Mouse (Mus musculus): ENCODE results near the gene Cdc42ep4. TPM values are rescaled to one million over a fixed set of nuclear protein-coding genes. Genes with fewer than 3 reads are reported as not detected.
A peak's percentile ranks its signal among the peaks of the same experiment; 100 is the strongest.

The Cdc42ep4 gene
- polyA plus RNA-seq, 1 experiment from 2014 or later = 120 TPM

DNA sequence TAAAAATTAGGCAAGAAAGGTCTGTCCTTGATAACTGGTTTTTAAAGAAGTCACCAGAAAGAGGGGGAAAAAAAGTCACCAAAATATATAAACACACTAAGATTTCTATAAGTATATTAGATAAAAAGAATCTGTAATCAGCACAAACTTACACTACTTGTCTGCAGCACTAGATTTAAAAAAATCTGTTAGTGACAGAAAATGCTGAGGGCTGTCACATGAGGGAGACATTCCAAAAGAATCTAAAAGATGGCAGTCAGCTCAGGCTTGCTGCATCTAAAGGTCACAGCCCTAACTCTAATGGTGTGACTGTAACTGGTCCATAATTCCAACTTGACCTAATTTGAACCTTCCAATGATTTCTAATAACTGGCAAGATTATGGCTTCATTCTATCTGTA lies 69.7 kb downstream of the Cdc42ep4 start:
- Histone ChIP-seq H3K4me1 (replicated peaks) (peaks cover 59% of the 10 kb centered on the region), H3K27me3 (ENCODE audit: insufficient read depth, poor library complexity, severe bottlenecking) (no peaks in the 10 kb centered on the region), H3K4me3 (peak overlapping the region; percentile 93)

GRCm38 (mm10) chr11:113680954-113681353 lies 70.7 kb downstream of the Cdc42ep4 start:
- WGBS = 88% methylated on average over 2 of the region's 2 CpGs
- H3K36me3 ChIP-seq = peaks cover 19% of the 10 kb centered on the region
- no peaks in the 10 kb centered on the region for H3K27me3 ChIP-seq (ENCODE audit: insufficient read depth, poor library complexity, severe bottlenecking)
- H3K4me3 ChIP-seq = no peak overlapping the region
- no peak overlapping the region for H3K27ac ChIP-seq
- H3K9me3 ChIP-seq = no peaks in the 10 kb centered on the region
- peaks cover 50% of the 10 kb centered on the region for H3K4me1 ChIP-seq (replicated peaks)
- no peak for DNase-seq (ENCODE audit: low spot score)

More for the DNA sequence above, 69.7 kb downstream of the Cdc42ep4 start:
- Histone ChIP-seq H3K9me3 (no peaks in the 10 kb centered on the region), H3K27ac (no peak overlapping the region), H3K36me3 (peaks cover 8% of the 10 kb centered on the region)
- no peak for DNase-seq (ENCODE audit: low spot score)

DNA sequence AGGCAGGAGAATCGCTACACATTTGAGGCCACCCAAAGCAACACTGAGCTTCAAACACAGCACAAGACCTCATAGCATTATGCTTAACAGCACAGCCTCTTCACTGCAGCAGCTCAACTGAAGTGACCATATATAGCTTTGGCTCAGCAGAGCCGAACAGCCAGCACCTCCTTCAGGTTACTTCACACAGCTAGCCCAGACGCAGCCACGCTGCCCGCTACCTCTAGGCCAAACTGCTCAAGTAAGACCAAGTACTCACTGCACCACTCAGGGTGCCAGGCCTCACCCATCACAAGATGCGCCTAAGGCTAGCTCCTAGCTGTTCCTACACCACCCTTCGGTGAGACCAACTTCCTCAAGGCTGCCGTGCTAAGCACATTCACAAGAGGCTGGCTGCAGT lies 73.3 kb downstream of the Cdc42ep4 start:
- Histone ChIP-seq H3K27ac (no peak overlapping the region), H3K4me1 (replicated peaks) (peaks cover 31% of the 10 kb centered on the region), H3K4me3 (no peak overlapping the region), H3K27me3 (ENCODE audit: insufficient read depth, poor library complexity, severe bottlenecking) (no peaks in the 10 kb centered on the region), H3K9me3 (no peaks in the 10 kb centered on the region), H3K36me3 (peaks cover 44% of the 10 kb centered on the region)
- WGBS = 87% methylated on average over 8 of the region's 8 CpGs
- DNase-seq (ENCODE audit: low spot score) = no peak

DNA sequence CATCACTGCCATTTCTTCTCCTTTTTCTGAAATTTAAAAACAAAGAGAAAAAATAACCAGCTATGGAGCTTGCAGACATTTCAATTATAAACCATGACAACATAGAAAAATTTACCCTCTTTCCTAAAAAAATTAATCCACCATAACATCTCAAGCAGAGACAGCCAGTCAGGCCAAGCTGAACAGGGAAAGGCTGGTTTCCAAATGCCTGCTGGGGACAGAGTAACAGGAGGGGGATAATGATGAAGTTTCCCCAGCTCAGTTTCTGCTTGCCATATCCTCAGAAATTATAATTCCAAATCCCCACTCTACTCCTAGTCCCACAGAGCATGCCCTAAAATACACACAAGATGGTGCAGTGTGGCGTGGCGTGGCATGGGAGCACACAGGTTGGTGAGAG lies 74.3 kb downstream of the Cdc42ep4 start:
- peaks cover 22% of the 10 kb centered on the region for H3K4me1 ChIP-seq (replicated peaks)
- DNase-seq (ENCODE audit: low spot score) = no peak
- no peak overlapping the region for H3K27ac ChIP-seq
- no peaks in the 10 kb centered on the region for H3K9me3 ChIP-seq
- H3K27me3 ChIP-seq (ENCODE audit: insufficient read depth, poor library complexity, severe bottlenecking) = no peaks in the 10 kb centered on the region
- WGBS = 99% methylated on average over 2 of the region's 2 CpGs
- no peak overlapping the region for H3K4me3 ChIP-seq
- peaks cover 54% of the 10 kb centered on the region for H3K36me3 ChIP-seq

Other genes starting within 250 kb of the Cdc42ep4 start
- 18.7 and 30.4 TPM in 2 replicates for gene Sstr2, start 132.5 kb downstream of the Cdc42ep4 start, polyA plus RNA-seq (2016; fragmentation: Nextera tagmentation; extraction: Ambion mirVana)
- gene Cog1, start 102.7 kb downstream of the Cdc42ep4 start, polyA plus RNA-seq (2016; fragmentation: Nextera tagmentation; extraction: Ambion mirVana) = 32.1 and 40.3 TPM in 2 replicates
- gene Slc39a11, start 101.8 kb downstream of the Cdc42ep4 start, polyA plus RNA-seq (2016; fragmentation: Nextera tagmentation; extraction: Ambion mirVana) = 21.5 and 25.3 TPM in 2 replicates
- 58.8 TPM in 2 replicates for gene Fam104a, start 67.7 kb downstream of the Cdc42ep4 start, polyA plus RNA-seq (2016; fragmentation: Nextera tagmentation; extraction: Ambion mirVana)
- 25.8 and 27.3 TPM in 2 replicates for gene D11Wsu47e, start 67.5 kb downstream of the Cdc42ep4 start, polyA plus RNA-seq (2016; fragmentation: Nextera tagmentation; extraction: Ambion mirVana)
- gene Cpsf4l, start 41.9 kb downstream of the Cdc42ep4 start, polyA plus RNA-seq (2016; fragmentation: Nextera tagmentation; extraction: Ambion mirVana) = 0.47 and 1.1 TPM in 2 replicates

Data from hindbrain, embryonic 10.5 days (tissue).